Mouse (Mus musculus): ENCODE measurements at regions not wholly inside any gene's neighbourhood (a gene's known extent, or its start where the extent isn't known, plus 50 kb on each side); places are given as distances from the start of the nearest gene placed in this dataset.

DNA sequence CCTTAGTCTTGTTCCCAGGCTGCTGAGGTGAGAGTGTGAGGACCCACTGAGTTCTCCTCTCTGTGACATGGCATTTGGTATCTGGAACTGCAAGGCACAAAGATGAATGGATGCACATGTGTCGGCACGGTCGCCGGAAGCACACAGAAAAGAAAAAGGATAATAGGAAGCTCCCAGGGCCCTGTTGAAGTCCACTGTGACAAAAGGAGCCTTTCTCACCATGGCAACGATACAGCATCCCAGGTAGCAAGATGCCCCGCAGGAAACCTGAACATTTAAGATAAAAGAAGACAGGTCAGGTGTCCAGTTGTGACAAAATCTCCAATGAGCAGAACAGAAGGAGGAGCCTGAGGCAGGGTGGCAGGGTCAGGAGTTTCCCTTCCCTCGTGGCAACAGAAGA is 87.5 kb downstream of the Hs3st3b1 start:
- no peak for DNase-seq (ENCODE audit: low read depth, low spot score)
